Mouse (Mus musculus) heart, adult 2 months (tissue): Measurements from ENCODE around the gene Ryr3.

Experiments used
- CTCF ChIP-seq: fragments of 200-600 bp; IDR thresholded peaks from 2 replicates; pipeline ENCODE4 v1.8.1; 2022; ENCODE audit warnings: antibody characterized with exemption, mild to moderate bottlenecking, moderate library complexity
- EP300 ChIP-seq: fragments of 200-500 bp; IDR thresholded peaks from 2 replicates; pipeline ENCODE4 v1.6.1; 2011; ENCODE audit warnings: low read depth, low read length, control low read depth; ENCODE audit not compliant: insufficient read depth
- POLR2A ChIP-seq: fragments of 200-500 bp; IDR thresholded peaks from 2 replicates; pipeline ENCODE4 v1.6.1; 2011; ENCODE audit warnings: mild to moderate bottlenecking, low read depth, low read length, control low read depth; ENCODE audit not compliant: insufficient read depth

GRCm38 (mm10) chr2:112913796-112914195, 303.1 kb downstream of the Ryr3 start:
- TF ChIP-seq CTCF (no peak), EP300 (no peak), POLR2A (no peak)
